Mouse (Mus musculus) lung, adult 2 months (tissue): ENCODE measurements around the gene Ccdc116.

Experiments used
- CTCF ChIP-seq: fragments of 200-500 bp; IDR thresholded peaks from 2 replicates; pipeline ENCODE4 v1.5.1; 2011; ENCODE audit warnings: mild to moderate bottlenecking, low read length, control low read depth; ENCODE audit not compliant: insufficient read depth
- POLR2A ChIP-seq: fragments of 200-500 bp; IDR thresholded peaks from 2 replicates; pipeline ENCODE4 v1.6.1; 2011; ENCODE audit warnings: low read depth, mild to moderate bottlenecking, control low read depth, low read length, borderline replicate concordance; ENCODE audit errors: extremely low read depth

DNA sequence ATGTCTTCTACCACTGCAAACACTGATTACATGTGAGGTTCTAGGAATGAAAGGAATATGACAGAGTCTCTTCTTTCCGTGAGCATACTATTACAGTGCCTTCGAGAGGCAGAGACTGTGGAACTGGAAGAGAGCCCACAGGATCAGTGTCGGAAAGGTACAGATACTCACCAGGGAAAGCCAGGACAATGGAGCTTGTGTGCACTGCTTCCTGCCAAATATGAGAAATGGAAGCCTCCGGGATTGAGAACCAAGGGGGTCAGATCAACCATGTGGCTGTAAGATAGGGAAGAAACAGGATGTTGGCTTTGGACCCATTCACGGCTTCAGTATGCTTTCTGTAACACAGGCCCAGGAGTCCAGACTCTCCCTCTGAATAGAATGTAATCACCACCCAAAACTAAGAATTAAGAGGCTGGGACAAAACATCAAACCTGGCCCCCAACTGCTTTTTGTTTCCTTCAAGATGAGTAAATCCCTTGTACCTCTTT is 29.7 kb downstream of the Ccdc116 start:
- TF ChIP-seq CTCF: no peak
- no peak for TF ChIP-seq POLR2A
